Mouse (Mus musculus) urinary bladder, postnatal 10 days (tissue): ENCODE results near the gene Rhd.
"Not testable (repeated sequence)": the region's sequence is repeated elsewhere in the genome, so short reads cannot be mapped to it uniquely, and the experiment has no call there.

Experiments
- DNase-seq: peaks from one replicate; pipeline ENCODE4 v3.0.0; 2022; ENCODE audit warnings: low spot score

Rhd gene

GRCm38 (mm10) chr4:134863937-134864729, at the start of gene Rhd:
TSS of gene Rhd (plus strand) at chr4:134864536.
- DNase-seq, result no peak

DNA sequence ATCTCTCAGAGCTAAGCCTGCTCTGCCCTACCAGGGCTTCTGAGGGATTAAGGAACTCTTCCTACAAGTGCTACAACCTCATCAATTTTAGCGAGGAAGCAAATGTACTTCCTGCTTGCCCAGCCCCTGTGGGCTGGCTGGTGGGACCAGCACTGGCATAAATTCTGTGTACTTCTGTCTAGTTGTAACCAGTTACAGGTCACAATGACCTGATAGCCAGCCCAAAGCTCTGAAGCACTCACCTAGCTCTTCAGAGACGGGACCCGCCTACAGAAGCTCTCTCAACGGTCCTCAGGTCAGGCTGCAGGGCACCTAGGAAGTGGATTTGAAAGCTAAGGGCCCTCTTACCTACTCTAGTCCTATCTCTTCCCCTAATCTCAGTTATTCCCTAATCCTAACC, 46.6 kb upstream of the Rhd start:
- DNase-seq, result no peak

DNA sequence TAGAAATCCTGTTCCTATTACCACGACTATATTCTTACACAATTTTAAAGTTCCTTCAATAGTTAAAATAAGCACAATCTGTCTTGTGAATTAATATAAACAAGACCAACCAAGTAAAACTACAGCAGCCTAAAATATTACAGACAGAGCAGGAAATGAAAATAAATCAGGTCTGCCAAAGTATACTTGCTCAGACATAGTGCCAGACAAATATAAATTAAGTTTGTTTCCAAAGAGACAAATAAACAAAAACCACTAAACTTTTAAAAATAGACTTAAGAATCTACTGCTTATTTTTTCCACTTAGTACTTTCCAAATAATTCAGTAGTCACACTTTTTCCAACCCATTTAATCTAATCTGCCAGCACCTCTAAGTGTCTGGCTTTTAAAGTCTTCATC, 43.3 kb upstream of the Rhd start:
- no peak for DNase-seq

GRCm38 (mm10) chr4:134823560-134823959, 40.8 kb upstream of the Rhd start:
- no peak for DNase-seq

- not testable (repeated sequence) for DNase-seq
Measured at GRCm38 (mm10) chr4:134825864-134826263, 38.5 kb upstream of the Rhd start.

GRCm38 (mm10) chr4:134826348-134826747, 38.0 kb upstream of the Rhd start:
- DNase-seq, result no peak

DNA sequence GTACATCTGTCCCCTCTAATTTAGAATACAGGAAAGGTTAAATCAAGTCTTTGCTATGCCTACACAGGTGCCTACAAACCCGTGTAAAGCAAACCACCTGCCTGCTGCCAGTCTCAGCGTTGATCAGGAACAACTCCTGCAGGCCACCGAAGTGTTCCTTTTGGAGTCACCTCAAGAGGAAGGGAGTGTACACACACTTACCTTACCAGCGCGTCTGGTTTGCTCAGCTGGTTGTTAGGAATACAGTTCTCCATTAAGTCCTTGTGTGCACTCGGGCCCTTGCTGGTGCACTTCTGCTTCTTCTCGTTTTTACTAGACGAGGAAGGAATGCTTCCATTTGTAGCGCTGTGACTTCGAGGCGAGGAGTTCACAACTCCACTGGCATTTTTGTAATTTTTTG, 36.5 kb upstream of the Rhd start:
- DNase-seq, result no peak

DNA sequence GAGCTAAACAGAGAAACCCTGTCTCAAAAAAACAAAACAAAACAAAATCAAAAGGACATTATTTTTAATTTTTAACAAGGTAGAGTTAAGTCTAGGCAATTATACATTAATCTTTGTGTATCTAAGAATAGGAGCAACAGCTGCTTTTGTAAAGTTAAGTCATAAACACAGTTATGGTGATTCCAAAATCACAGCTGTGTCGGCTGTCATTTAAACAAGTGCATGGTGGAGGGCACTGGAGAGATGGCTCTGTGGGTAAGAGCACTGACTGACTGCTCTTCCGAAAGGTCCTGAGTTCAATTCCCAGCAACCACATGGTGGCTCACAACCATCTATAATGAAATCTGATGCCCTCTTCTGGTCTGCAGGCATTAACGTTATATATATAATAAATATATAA, 32.4 kb upstream of the Rhd start:
- no peak for DNase-seq

DNA sequence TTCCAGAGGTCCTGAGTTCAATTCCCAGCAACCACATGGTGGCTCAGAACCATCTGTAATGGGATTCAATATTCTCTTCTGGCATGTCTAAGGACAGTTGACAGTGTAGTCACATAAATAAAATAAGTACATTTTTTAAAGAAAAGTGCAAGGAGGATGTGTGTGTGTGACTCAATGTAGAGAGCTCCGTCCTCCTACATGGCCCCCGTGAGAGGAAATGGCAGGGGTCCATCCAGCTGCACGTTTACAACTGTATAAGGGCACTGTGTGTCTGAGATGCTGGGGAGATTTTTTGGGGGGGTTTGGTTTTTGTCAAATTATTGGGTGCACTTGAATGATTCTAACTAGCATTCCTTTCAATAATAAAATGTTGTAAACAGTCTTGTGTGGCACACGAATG, 28.9 kb upstream of the Rhd start:
- DNase-seq, result no peak

DNA sequence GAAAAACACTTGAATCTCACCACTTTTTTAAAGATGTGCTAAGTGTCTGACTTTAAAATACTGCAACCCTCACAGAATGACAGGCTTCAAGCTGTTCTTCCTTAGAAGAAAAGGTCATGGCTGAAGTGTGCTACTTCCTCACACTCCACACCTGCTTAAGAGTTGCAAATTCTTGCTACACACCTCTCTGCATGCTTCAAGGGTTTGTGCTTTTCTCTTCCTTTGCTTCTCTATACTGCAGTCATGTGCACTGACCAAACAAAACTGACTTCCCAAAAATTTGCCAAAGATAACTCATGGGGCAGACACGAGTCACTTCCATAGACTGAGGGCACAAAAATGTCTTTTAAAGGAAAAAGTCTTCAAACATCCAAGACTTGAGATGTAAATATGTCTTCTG, 26.1 kb upstream of the Rhd start:
- DNase-seq, result no peak

GRCm38 (mm10) chr4:134838706-134839105, 25.6 kb upstream of the Rhd start:
- DNase-seq, result not testable (repeated sequence)

GRCm38 (mm10) chr4:134840231-134840630, 24.1 kb upstream of the Rhd start:
- no peak for DNase-seq

DNA sequence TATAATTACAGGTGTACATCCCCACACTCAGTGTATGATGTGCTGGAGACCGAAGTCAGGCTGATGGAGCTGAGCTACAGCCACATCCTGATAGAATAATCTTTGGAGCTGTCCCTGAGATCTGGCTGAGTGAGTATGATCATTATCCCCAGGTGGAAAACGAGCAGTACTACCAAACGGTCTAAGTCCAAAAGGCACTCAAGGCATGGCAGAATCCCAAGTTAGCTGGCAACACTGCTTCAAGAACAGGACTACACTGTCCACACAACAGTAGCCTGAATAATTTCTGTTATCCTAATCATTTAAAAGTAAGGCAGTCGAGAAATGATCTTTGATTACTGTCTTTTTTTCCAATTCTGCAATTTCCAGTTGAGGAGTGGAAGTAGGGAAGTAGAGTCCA, 20.8 kb upstream of the Rhd start:
- DNase-seq, result no peak

GRCm38 (mm10) chr4:134847587-134847986, 16.7 kb upstream of the Rhd start:
- no peak for DNase-seq

DNA sequence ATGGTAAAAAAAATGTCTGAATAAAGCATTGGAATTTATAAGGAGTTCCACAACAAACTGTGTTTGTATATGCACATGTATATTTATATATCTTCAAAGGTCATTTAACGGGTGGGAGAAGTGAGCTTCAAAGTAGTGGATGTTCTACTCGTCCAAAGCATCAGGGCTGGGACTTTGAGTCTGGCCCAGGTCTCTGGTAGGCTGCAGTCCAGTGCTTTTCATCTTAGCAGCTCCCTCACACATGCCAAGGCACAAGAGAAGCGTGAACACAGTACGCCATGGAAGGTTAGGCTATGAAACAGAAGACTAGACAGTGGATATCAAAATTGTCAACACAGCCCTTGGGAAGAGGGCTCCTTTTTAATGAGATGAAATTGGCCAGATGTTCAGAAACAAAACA, 13.8 kb upstream of the Rhd start:
- no peak for DNase-seq

GRCm38 (mm10) chr4:134851236-134851635, 13.1 kb upstream of the Rhd start:
- no peak for DNase-seq

DNA sequence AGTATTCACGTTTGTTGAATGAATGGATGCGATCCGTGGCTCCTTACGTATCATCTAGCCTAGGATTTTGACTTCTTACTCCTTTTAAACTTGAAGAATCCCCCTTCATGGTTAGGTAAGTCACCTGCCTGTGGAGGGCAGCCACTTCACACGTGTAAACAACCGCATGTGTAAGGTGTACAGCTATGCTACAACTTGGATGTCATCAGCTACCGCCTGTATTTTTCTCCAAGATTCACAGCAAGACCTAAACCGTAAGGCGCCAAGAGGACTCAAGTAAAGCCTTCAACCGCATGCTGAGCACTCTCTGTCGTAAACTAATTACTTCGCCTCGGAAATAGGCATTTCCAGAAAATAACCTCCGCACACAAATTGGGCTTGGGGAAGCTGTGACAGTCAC, 12.5 kb upstream of the Rhd start:
- no peak for DNase-seq

DNA sequence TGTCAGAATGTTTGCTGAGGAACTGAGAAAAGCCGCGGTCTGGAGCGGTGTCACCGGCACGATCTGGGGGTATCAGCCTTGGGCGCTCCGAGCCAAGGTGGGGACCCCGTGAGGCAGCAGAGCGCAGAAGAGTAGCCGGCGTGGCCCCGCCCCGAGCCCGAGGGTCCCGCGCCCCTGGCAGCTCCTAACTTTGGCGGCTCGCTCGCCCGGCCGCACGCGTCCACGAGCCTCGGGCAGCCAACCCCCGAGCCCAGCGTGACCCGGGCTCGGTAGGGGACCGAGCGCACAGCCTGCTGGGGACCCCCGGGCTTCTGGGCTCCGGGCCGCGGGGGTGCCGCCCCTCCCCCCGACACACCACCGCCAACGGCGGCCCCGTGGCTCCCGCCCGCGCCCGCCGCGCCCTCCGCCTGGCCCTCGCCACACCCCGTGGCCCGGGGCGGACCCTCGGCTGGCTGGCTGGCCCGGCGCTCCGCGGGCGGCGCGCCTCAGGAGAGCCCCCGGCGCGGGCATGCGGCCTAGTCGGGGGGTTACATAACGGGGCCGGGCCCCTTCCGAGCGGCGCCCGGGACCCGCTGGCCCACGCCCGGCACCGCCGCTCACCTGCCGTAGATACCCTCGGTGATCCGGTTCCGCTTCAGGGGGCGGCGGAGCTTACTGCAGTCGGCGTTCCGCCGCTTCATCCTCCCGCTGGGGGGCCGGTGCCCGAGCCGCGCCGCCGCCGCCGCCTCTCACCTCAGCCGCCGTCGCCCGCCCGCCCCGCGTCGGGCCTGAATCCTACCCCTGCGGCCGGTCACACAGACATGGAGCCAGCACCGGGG, 11.7 kb upstream of the Rhd start:
- no peak for DNase-seq

DNA sequence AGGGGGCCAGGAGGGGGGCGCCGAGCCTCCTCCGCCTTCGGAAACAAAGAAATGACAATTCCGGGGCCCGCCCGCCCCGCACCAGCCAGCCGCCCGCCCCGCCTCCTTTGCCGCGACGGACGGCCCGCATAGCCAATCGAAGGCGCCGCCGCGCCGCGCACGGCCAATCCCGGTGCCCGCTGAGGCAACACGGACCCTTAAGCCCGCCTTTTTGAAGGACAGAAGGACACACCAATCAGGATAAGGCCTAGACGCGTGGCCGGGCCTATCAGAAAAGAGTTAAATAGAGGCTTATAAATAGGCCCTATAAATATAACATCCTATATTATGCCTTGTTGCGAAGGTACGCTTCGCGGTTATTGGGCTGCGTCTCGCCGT, 11.1 kb upstream of the Rhd start, which contains the start of gene Maco1:
Maco1 (minus strand) TSS at position 87 of the 378 bp plus-strand sequence.
- DNase-seq, result peak; percentile 98

DNA sequence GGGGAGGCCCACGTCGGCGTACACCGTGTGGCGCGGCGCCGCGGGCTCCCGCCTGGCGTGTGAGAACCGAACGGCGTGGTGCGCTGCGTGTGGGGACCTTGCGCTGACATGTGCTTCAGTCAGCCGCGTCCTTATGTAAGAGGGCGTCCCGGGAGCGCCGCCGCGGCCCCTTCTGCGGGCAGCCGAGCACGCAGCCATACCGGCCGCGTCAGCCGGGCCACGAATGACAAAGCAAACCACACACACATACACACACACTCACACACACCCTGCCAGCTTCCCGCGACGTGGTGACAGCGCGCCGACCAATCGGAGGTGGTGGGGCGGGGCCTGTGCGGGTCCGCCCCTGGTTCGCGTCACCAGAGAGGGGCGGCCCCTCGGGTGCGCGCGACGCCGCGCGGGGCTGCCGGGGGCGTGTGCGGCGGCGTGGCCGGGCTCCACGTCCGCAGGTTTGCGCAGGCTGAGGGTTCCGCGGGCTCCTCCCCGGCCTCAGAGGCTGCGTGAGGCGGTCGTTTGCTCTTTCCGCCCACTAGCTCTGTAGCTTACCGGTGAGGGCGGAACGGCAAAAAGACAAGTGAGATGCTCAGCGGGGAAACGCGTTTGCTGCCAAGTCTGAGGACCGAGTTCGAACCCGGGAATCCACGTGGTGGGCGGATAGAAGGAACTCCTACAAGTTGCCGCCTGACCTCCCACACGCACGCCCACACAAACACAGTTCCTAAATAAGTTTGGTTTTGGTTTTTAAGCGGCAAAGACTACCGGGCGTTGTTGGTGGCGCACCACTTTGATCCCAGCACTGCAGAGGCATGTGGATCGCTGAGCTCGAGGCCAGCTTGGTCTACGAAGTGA, 10.5 kb upstream of the Rhd start:
- DNase-seq, result peak; percentile 72

GRCm38 (mm10) chr4:134855371-134855770, 9.0 kb upstream of the Rhd start:
- no peak for DNase-seq

- DNase-seq, result no peak
Measured at GRCm38 (mm10) chr4:134856056-134856455, 8.3 kb upstream of the Rhd start.
